Mouse (Mus musculus) heart, adult 10 weeks (tissue): ENCODE results near the gene Cxcl3. TPM values are rescaled to one million over a fixed set of nuclear protein-coding genes. Genes with fewer than 3 reads are reported as not detected.

Experiments used
- polyA plus RNA-seq: library from polyadenylated mRNA; stranded (reverse); fragments of 350-450 nt; fragmentation: Illumina TruSeq; extraction: RNeasy Lipid Tissue Mini Kit (QIAGEN cat#74804); gene quantifications from one replicate; pipeline ENCODE4 v1.2.3, GENCODE M21; 2014; ENCODE audit warnings: low read depth, low replicate concordance

Gene Cxcl3
- polyA plus RNA-seq, result not detected

GRCm38 (mm10) chr5:90785659-90786588, at the start of gene Cxcl3:
Cxcl3 (plus strand) TSS chr5:90786103.

GRCm38 (mm10) chr5:90759077-90760065, 26.5 kb upstream of the Cxcl3 start, which contains the start of gene Cxcl5:
Cxcl5 (plus strand) TSS chr5:90759360.

DNA sequence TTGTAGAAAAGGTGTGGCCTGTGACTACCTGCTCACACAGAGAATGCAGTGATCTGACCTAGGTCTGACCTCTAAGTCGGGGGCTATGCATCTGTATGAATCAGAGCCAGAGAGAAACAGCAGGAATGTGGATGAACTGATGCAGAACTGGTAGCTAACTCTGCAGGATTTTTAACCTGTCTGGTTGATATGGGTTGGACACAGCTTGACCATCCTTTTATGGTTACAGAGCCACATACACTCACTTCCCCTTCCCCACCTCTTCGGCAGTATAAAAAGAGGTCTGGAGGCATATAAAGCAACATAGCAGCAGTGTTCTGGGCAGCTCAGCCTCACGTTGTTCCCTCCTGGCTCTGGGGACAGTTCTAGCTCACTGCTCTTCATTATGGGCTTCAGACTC, 17.7 kb upstream of the Cxcl3 start, which contains the start of gene Ppbp:
TSS of gene Ppbp (plus strand) at position 301 of the 400 bp plus-strand sequence.

DNA sequence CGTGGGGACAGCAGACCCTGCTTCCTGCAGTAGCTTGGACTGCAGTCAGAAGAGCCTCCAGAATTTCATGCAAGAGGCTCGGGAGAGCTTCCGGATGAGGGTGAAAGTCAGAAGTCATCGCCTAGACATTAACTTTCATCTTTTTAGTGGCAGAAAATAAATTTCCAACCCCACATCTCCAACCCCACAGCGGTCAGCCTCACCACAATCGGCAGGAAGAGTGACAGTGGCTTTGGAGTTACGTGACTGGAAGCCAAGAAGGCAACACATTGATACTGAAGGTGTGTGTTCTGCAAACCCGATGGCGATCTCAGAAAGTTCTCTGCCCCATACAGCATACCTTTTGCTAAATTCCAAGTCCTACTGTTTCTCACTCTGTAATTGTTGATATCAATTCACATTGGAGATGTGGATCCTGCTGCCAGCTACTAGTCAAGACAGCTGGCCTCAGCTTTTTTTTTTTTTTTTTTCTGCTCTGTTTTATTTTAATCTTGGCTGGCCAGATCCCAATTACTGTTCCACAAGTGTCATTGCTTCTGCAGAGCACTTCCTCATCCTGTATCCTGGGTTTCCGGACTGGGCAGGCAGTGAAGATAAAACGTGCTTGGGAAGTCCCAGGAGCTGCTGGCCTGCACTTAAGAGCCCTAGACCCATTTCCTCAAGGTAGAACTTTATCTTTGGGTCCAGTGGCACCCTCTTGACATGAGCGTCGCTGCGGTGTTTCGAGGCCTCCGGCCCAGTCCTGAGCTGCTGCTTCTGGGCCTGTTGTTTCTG, 13.8 kb upstream of the Cxcl3 start, which contains the start of gene Pf4:
TSS of gene Pf4 (plus strand) at position 556 of the 774 bp plus-strand sequence.

GRCm38 (mm10) chr5:90794195-90794625, 8.3 kb downstream of the Cxcl3 start, which contains the start of gene Cxcl15:
Cxcl15 (plus strand) TSS chr5:90794534.

Other genes starting within 250 kb of the Cxcl3 start
- gene 5830473C10Rik, start 225.0 kb upstream of the Cxcl3 start, polyA plus RNA-seq, result not detected
- gene Rassf6, start 145.4 kb upstream of the Cxcl3 start, polyA plus RNA-seq, result not detected
- gene Cxcl5, start 26.7 kb upstream of the Cxcl3 start, polyA plus RNA-seq, result 0.76 TPM
- 1.6 TPM for gene Ppbp, start 17.6 kb upstream of the Cxcl3 start, polyA plus RNA-seq
- 45.2 TPM for gene Pf4, start 13.7 kb upstream of the Cxcl3 start, polyA plus RNA-seq
- gene Cxcl15, start 8.4 kb downstream of the Cxcl3 start, polyA plus RNA-seq, result not detected
- 2.8 TPM for gene Cxcl1, start 105.1 kb downstream of the Cxcl3 start, polyA plus RNA-seq
- 1.3 TPM for gene Cxcl2, start 117.8 kb downstream of the Cxcl3 start, polyA plus RNA-seq
- 11.4 TPM for gene Mthfd2l, start 145.0 kb downstream of the Cxcl3 start, polyA plus RNA-seq
- gene Epgn, start 241.4 kb downstream of the Cxcl3 start, polyA plus RNA-seq, result not detected